Mouse (Mus musculus) T-helper 17 cell (primary cell): ENCODE measurements around the gene Pla2g2c.

Experiments used
- in situ Hi-C, 2 experiments: fragments of 300-600 bp; cut with MboI, MseI; formaldehyde crosslinking; loops; 1 replicate in 1 of 2; 2 replicates in 1 of 2; pipeline ENCODE4 v1.15.1; 2025; ENCODE audit warnings: high pct_unique_total_duplicates in 2 of 2

Gene Pla2g2c

DNA sequence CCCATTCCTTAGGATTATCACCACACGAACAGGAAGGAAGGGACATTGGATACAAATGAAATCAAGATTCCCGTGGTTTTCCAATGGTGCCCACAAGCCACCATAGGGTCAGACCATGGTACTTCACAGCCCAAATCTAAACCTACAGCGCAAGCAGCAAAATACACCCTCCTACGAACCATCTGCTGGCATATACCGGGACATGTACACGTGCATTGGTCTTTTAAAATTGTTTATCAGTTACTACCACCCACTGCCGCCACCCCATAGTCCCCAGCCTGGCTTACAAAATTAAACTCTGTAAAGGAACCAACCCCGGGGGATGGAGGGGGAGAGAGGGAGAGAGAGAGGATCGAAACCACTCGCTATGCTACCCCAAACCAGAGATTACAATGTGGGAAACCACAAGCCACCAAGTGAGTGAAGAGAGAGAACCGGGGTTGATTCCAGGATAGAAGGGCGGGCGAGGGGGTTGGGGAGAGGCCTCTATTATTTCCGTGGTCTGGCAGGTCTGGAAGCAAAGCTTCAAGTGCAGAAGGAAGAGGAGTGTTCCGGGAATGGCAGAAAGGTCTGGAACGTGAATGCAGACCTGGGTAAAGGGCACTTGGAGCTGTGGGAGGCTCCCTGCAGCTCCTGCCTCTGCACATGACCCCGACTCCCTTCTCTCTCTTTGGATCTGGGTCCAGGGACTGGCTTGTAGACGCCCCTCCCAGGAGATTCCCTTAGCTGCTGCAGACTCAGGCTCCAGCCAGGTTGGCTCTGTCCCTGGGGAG is at the start of gene Pla2g2c:
Gene Pla2g2c, plus strand, starts transcription at position 439 of the 773 bp plus-strand sequence.
- in situ Hi-C loops = no loop called here

DNA sequence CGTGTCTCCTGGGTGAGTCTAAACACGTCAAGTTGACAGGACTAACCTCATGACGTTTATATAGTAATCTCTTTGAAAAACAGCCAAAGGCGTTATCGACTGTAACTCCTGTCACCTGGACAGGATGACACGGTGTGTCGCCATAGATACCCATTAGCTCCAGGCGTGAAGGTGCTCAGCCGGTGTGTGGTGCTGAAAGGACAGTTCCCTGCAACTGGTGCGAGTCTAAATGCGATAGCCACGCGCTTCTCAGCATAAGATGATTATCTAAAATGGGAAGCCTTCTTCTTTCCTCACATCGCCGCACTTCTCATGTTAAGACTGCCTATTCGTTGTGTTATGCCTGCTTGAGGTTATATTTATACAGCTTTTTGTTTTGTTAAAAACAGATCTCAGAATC is 48.1 kb upstream of the Pla2g2c start:
- in situ Hi-C loops = no loop called here

DNA sequence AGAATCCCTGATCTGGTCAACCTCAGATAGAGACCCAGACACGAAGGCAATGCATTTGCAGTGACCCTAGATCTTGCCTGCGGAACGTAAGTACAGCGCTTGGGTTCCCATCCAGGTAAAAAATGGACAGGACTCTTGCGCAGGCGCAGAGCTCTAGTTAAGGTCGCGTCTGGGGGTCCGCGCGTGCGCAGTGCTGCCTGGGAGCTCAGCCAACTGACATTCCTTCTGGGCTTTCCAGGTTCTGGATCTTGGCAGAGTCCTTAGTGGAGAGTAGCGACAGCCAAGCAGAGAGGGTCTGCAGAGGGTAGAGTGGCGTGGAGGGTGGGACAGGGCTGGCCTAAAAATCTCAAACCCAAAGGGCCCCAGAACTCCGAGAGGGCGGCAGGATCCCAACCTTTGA is 47.0 kb upstream of the Pla2g2c start:
- in situ Hi-C loops = no loop called here

DNA sequence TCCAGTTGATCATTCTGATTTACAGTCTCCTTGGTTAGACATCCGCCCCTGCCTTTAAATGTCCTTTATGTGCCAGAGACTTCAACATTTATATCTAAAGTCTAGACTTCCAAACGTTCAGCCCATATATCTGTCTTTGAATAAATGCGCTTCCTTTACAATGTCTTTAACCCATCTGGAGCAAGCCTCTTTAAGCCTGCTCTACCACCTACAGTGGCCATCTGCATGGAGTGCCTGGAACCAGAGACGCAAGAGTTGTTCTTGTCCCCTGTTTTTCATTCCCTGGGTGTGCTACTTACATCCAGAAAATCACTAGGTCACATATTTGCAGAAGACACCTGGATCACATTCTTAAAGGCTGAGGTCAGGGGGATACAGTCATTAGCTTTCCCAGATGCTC is 44.5 kb upstream of the Pla2g2c start:
- in situ Hi-C loops = no loop called here

DNA sequence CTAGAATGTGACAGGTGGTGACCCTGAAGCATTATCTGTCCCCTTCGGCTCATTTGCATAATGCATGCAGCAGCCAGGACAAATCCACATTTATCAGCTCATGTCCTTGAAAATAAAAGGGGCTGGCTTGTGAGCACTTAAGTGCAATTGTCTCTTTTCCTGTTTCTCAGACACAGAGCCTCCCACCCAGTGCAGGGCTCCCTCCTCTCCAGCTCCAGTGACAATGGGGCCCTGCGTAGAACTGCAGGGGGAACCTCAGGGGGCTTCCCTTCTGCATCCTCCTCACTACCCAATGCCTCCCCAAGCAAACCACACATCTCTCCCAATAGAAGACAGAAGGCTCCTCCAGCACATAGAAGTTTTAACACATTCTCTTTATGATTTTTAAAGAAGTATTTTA is 41.8 kb upstream of the Pla2g2c start:
- in situ Hi-C loops = no loop called here

DNA sequence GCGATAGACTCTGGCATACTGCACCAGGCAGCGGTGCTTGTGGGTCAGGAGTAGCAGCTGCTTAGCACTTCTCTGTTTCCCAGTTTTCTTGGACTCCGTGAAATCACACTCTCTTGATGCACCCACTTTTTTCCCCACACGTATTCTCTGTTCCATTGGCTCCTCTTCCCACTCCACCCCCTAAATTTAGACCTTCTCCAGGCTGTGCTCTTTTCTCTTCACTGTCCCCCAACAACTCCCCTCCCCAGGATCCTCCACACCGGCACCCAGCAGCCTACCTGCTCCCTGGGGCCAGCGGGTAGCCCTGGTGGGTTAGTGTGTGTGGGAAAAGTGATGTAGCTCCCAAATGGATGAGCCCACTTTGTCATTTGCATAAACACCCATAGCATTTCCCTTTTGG is 38.8 kb upstream of the Pla2g2c start:
- in situ Hi-C loops = no loop called here

DNA sequence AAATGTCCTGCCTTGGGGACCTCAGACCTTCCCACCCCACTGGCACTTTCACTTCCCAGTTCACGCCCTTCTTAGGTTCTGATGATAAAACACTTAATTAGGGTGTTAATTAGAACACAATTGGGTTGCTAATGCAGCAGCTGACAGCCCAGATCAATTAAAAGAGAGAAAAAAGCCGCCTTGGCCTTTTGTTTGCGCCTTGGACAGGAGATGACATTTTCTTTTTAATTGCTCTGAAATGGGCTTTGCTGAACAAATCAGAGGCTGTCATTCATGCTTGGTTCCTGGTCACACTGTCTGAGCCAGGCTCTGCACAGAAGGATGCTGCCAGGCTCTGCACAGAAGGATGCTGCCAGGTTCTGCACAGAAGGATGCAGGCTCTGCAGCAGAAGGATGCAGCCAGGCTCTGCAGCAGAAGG is 35.5 kb upstream of the Pla2g2c start:
- in situ Hi-C loops = no loop called here

DNA sequence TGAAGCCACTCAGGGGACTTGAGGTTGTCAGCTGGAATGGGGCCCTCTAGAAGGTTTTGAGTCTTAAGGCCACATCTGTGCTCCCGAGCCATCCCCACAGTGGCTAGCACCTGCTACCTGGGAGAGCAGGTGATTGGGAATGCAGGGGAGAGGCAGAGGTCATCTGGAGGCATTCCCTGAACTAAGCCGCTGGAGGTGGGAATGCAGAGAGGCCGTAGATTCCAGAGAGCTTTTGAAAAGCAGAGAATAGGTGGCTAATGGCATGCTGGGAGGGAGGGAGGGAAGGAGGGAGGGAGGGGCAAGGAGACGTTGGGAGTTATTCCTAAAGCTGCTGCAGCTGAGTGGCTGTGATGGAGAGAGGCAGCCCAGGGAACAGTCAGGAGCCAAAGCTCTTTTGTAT is 34.0 kb upstream of the Pla2g2c start:
- in situ Hi-C loops = no loop called here

DNA sequence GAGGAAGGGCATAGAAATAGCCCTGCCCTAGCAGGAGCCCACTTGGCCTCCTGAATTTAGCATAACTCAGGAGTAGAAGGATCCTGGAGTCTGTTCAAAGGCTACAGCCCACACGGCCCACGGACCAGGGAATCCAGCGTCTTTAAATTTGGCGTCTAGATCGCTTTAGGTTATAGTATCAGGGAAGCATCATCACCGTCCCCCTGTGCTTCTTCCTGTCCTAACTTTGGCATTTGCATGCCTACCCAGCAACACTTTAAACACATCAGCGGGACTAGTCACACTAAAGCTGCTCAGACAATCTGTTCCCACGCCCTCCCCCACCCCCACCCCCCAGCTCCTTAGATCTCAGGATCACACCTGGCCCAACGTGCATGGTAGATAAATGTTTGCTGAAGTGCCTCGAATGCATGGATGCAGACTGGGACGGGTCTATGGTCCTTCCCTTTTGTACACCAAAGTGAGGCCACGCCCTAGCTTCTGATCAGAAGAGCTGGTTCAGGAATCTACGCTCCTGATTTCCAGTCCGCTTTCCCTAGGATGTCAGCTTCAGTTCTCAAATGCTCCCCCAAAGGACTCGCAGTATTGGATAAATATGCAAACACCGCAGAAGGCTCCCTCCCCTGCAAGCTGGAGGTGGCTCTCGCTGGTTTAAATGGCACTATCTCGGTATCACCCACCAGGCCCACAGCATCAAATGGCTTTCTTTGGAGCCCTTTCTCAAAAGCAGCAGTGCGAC is 33.0 kb upstream of the Pla2g2c start:
- in situ Hi-C loops = no loop called here

DNA sequence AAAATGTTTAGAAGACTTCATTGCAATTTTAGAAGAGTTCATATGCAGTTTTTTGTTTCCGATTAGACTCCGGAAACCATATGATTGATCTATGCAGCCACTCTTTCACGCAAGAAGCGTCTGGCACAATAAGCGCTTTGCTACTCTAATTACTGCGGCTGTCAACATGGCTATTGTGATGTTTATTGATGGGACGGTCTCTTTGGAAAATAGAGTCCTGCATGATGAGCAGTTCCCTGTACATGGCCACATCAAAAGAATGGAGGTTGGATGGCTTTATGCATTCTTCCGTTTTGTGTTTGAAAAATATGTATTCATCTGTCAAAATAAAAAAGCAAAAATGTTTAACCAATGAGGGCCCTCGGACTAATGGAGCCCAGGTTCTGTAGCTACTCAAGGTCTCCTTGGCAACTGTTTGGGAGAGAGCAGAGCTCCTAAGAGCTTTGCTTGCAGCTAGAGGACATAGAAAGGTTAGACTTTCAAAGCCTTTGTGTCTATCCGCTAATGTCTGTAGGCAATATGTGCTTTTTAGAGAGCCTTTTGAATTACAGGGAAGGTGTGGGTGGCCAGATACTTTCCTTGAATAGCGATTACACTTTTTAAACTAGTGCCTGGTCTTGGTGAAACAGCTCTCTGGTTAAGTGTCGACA is 31.4 kb upstream of the Pla2g2c start:
- in situ Hi-C loops = no loop called here

DNA sequence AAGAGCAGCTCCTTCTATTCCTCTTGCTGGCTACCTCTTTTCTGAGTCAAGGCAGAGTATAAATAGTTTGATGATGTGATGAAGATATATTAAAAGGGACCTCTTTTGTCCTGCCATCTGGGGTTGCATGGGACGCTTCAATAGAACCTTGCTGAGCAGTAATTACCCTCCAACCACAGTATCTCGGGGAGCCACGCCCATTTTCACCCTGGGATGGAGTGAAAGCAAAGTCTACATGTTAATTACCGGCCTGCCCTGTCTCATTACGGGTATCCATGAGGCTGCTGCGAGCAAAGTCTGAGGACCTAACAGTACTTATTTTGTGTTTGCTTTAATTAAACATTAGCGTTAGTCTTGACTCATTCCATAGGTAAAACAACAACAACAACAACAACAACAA is 27.9 kb upstream of the Pla2g2c start:
- in situ Hi-C loops = no loop called here

DNA sequence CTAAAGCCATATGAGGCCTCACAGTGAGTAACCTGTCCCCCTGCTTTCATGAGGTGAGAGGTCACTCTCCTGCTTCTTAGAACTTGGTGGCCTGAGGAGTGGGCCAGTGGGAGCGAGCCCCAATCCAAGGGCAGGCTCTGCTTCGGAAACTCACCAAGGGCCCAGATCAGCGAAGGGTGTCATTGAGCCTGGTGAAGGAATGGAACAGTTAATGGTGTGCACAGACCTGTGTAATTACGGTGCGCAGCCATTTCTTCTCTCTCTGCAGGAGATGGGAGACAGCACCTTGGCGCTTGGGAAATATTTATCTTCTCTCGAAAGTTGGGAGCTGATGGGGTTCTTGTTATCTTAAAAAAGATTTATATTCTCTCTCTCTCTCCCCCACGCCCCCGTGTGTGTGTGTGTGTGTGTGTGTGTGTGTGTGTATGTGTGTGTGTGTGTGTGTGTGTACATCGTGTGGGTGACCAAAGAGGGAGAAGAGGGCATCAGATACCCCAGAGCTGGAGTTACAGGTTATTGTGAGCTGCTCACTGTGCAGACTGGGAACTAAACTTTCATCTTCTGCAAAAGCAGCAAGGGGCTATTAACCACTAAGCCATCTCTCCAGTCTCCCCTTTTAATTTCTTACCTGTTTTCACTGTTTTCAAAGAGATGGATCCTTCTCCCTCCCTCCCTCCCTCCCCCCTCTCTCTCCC is 27.3 kb upstream of the Pla2g2c start:
- in situ Hi-C loops = no loop called here

DNA sequence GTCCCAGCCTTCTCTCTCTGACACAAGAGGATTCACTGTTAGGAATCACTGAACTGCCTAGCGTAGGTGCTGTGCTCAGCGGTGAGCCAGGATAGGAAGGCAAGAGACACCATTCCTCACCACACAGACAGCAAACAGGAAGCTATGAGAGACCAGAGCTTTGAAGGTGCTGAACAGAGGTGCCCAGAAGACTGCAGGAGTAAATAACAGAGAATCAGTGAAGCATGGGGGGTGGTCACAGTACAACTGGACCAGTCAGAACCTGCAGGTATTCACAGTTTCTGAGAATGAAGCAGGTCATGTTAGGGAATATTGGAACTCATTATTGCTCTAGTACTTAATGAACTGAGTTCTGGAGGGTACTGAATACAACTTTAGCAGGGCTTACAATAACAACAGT is 26.3 kb upstream of the Pla2g2c start:
- in situ Hi-C loops = no loop called here

DNA sequence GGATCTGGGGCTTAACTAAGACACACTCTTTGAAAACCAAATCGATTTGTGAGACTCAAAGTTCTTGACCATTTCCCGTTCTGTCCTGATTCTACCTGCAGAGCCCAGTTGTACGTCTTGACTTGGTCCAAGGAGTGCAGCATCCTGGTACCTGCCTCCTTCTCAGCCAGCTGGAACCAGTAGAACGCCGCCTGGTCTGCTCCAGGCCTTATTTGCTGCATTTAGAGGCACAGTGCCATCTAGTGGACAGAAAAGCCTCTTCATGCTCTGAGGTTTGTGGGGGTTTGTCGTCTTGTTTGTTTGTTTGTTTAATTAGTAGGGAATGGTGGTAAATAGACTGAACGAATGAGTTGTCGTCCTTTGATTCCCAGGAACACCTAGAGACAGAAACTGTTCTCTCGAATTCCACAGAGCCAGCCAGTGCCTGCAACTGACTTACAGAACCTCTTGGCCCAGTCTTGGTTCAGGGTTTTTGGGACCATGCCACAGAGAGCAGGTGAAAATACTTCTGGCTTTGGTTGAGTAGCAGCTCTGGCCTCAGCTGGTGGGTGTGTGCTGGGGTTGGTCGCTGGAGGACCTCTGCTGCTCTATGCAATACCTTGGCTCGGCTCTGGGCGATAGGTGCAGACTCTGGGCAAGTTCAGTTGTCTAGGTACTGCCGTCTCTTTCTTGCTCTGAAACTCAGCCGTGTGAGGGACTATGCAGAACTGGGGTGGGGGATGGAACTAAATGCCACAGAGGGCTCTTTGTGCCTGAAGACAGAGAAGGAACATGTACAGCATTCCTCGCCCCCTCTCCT is 24.2 kb upstream of the Pla2g2c start:
- in situ Hi-C loops = loop anchor here in 1 of 2 experiments (5.0 kb wide), 1 partner anchor 248 kb away; the partner anchor contains the start of gene Camk2n1

DNA sequence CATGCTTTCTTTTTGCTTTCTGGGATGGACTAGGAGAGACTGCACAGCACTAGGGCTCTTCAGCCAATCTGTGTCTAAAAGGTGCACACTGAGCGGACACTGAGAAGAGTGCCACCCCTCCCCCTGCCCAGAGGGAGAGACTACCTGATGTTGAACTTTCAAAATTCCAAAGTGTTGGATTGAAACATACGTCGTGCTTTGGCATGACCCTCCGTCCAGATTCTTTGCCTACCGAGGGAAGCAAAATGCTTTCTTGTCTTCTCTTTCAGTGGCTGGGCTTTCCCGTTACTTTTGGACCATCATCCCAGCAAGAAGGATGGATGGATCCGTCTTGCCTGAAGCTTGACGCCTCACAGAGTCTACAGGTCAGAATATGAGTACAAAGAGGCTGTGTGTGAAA is 23.5 kb upstream of the Pla2g2c start:
- in situ Hi-C loops = loop anchor here in 1 of 2 experiments (5.0 kb wide), 1 partner anchor 249 kb away; the partner anchor contains the start of gene Camk2n1

DNA sequence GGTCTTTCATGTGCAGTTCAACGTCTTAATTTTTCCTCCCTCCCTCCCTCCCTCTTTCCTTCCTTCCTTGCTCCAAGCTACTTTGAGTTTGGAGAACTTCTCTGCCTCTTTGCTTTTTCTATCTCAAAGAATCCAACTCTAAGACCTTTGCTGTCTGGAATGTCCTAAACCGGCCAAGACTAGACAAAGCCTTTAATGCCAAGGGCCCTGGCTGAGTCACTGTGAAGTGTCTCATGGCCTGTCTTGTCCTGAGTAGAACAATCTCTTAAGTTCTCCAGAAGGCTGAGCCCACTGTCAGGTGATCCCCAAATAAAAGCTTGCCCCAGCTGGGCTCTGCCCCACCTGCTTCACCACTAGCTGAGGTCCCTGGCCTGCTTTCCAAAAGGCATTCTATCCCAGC is 22.6 kb upstream of the Pla2g2c start:
- in situ Hi-C loops = loop anchor here in 1 of 2 experiments (5.0 kb wide), 1 partner anchor 250 kb away; the partner anchor contains the start of gene Camk2n1

DNA sequence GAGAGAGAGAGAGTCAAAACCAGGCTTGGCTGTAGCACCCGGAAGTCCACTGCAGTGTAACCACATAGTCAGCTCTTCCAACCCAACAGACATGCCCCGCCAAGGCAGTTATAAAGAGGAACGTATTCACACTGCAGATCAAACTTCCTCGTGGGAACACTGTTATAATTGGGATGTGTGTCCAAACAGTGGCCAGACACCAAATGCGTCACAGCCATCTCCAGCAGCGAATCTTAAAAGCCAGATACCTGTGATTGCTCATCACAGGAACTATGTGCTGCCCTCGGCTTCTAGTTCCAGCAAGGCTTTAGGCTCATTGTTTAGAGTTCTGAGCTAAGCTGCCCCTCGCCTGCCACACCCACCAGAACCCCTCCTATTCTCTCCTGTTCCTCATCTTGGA is 22.1 kb upstream of the Pla2g2c start:
- in situ Hi-C loops = loop anchor here in 1 of 2 experiments (5.0 kb wide), 1 partner anchor 250 kb away; the partner anchor contains the start of gene Camk2n1

DNA sequence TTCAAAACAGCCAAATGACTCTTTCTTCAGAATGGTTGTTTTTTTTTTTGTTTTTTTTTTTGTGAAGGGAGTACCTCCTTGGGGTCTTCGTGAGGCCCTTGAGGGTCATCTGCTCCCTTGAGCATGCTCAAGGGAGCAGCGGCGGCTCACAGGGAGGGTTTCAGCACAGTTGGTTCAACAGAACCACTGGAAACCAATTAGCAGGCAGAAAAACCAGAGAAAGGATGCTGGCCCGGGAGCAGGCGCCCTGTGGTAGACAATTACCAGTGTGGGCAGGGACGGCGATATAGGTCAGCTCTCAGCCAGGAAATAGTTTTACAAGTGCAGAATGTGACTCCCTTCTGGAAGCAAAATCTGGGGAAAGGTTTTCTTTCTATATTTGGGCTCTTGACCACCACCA is 21.0 kb upstream of the Pla2g2c start:
- in situ Hi-C loops = loop anchor here in 1 of 2 experiments (5.0 kb wide), 1 partner anchor 251 kb away; the partner anchor contains the start of gene Camk2n1

DNA sequence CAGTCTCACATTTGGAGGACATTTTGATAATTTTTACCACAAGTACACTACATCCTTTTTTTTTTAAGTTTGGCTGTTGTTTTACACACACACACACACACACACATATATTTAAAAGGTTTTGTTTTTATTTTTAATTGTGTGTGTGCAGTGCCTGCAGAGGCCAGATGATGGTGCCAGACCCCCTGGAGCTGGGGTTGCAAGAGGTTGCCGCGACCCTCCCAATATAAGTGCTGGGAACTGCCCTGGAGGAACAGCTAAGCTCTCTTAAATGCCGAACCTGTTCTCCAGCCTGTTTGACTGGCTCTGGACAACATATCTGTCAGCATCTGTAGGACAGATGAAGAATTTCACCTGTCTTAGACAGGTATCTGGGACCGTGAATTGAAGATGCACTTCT is 20.4 kb upstream of the Pla2g2c start:
- in situ Hi-C loops = loop anchor here in 1 of 2 experiments (5.0 kb wide), 1 partner anchor 252 kb away; the partner anchor contains the start of gene Camk2n1

DNA sequence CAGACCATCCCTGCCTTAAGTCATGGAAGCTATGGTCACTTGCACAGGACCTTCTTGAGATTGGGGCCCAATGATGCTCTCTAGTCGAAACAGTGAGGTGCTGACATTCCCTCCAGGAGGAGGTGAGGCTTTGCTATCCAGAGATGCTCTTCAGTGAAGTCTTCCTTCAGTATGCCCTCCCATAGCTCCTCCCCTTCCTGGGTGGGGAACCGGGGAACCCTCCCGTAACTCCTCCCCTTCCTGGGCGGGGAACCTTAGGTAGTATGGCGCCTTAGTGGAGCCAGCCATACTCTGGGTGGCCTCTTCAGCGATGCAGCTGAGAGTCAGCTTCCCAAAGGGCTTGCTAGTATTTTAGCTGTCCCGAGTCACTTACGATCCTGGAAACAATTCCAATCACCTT is 18.0 kb upstream of the Pla2g2c start:
- in situ Hi-C loops = loop anchor here in 1 of 2 experiments (5.0 kb wide), 1 partner anchor 259 kb away; no protein-coding TSS in a partner anchor
